Mouse (Mus musculus): Measurements from ENCODE around the gene D5Ertd579e.

D5Ertd579e gene

DNA sequence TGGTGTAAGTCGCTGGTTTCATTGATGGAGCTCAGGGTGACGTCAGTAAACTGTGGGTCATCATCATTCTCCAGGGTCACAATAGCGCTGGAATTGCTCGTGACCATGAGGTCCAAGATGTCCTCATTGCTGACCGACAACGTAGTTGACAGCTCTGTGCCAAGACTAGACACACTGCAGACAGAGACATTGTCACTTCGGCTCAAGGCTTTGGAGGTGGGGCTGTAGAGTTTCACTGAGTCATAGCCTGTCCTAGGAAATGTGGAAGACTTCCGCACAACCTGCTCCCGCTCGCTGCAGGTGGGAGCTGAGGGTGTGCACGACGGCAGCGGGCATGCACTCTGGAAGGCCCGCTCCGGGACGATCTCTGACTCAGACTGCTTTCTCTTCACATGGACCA is 124.5 kb downstream of the D5Ertd579e start:
- no peak for DNase-seq (ENCODE audit: extremely low spot score, low read depth, low spot score)

DNA sequence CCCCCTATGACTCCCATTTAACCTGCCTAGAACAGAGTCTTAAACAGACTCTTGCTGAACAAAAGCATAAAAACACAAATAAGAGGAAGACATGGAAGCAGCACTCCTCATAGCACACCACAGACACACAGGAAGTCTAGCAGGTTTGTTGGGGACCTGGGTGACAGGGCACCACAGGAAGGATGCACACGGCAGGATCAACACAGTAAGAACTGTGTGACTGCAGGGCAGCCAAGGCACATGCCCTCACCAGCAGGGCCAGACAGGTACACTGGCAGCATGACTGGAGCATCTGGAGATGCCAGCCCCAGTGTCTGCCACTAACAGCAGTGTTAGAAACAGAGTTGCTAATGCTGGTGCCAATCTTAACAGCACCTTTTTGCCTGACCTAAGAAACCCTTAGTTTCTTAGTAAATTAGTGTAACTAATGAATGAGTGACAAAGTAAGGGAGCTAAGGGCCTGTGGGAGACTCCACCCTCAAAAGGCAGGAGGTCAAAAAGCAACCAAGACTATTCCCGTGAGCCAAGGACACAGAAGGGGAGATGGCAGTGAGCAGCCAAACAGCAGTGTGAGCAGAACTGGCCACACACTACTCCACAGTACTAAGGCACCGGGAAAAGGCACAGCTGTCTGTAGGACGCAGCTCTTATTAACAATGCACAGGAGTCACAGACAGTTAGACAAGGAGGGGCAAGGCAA is 125.1 kb downstream of the D5Ertd579e start:
- no peak for DNase-seq (ENCODE audit: extremely low spot score, low read depth, low spot score)

DNA sequence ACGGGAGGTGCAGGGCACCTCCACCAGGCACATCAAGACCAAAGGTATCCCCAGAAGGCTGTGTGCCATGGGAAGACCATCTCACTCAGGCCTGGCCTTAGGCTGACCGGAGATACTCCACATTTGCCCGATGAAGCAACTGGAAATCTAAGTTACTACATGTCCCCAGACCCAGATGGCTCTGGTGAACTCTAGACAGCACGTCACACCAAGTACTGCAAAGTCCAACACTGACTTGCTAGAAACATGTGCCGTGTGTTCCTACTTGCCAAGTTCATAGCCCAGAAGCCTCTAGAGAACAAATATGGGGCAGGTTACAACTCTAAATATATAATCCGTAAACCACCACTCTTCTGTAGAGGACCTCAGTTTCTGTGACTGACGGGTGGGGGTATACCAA is 125.7 kb downstream of the D5Ertd579e start:
- DNase-seq (ENCODE audit: extremely low spot score, low read depth, low spot score) = no peak

DNA sequence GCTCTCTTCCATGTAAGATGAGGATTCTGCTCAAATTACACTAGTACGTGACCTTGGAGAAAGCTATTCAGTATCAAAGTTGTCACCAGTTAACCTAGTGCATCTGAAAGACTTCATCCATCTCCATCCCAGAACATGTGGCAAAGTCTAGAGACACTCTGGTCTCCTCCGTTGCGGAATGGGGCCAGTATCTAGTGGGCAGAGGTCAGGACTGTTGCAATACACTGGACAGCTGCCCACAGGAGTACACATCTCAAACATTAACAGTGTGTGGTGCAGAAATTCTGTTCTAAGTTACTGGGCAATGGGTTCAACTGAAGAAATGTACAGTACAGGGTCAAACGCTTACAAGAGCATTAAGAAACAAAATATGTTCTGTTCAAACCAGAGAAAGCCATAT is 127.7 kb downstream of the D5Ertd579e start:
- no peak for DNase-seq (ENCODE audit: extremely low spot score, low read depth, low spot score)

DNA sequence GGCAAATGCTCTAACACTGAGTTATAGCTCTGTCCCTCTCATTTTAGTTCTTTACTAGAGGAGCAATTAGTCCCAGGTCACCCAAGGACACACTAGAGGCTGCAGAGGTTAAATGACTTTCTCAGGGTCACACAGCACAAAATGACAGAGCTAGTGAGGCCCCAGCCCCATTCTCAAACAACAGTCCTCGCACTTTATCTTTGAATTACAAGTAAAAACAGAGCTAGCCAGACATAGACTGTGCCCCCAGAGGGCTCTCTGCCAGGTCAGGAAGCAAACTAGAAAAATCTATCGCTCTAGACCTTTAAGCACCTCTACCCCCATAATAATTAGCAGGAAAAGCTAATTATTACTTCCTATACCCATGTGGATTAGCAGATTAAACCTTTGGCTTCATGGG is 128.2 kb downstream of the D5Ertd579e start:
- no peak for DNase-seq (ENCODE audit: extremely low spot score, low read depth, low spot score)

DNA sequence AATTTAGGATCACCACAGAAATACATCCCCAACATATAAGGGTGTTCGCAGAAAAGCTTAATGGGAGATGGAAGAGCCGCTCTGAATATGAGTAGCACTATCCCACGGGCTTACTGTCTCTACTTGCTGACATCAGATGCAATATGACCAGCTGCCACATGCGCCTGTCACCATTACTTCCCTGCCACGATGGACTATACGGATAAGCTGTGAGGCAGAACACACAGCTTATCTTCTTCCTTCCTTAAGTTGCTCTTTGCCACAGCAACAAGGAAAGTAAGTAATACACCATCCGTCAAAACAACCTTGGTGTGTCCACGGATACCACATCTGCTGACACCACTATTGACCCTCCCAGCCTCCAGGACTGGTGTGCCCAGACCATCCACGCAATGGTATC is 131.3 kb downstream of the D5Ertd579e start:
- DNase-seq (ENCODE audit: extremely low spot score, low read depth, low spot score) = no peak

DNA sequence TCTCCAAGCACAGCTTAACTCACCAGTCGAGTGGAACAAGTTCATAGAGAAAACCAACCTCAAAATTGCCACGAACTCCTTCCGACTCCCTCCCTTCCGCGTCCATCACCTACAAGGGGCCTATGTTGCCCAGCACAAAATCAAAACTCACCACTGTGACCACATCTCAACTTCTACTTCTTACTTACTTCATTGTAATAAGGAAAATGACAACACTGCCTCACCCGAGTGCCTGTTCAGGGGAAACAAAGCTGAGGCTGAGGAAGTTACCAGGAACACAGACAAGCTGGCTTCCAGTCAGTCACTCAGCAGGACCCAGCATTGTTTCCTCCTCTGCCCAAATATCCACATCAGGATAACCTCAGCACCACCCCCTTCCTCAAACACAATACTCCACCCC is 132.1 kb downstream of the D5Ertd579e start:
- DNase-seq (ENCODE audit: extremely low spot score, low read depth, low spot score) = no peak

DNA sequence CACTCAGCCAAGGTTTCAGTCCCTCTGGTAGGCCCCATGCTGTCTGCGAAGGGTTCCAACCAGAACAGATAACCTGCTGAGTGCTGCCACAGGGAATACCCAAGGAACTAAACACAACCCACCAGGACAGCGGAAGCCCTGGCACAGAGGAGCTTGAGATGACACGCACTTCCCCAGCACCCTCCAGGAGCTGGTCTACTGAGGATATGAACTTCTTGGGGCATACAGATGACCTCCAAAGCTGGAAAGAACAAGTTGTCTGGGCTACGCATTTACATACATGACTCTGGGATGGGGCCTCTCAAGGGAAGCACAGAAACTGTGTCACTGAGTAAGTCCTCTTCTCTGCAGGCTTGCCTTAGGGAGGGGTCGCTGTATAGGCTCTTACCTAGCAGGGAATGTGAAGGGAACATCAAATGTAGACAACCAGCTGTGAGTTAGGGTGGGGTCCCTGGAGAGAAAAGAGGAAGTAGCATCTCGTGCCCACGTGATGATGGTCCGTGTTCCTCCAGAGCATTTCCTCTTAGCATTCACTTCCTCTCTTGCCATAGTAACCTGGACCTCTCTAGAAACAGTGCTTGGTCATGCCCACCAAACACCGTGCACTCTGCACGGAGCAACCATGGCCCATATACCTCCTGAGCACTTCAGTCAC is 132.9 kb downstream of the D5Ertd579e start:
- DNase-seq (ENCODE audit: extremely low spot score, low read depth, low spot score) = no peak

DNA sequence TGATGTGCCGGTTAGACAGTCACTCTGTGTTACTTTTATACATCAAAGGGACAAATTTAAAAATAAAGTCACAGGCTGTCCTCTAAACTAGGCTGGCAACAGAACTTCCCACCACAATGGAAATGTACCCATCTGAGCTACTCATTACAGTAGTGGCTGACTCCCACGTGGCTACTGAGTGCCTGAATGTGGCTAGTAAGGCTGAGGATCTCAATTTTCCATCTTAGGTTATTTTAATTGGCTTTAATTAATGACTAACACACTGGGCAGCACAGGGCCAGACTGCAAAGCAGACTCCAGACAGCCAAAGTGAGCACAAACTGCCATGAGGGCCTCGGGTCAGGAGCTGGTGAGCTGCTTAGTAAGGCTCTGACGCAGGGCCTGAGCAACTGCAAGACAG is 134.3 kb downstream of the D5Ertd579e start:
- DNase-seq (ENCODE audit: extremely low spot score, low read depth, low spot score) = no peak

DNA sequence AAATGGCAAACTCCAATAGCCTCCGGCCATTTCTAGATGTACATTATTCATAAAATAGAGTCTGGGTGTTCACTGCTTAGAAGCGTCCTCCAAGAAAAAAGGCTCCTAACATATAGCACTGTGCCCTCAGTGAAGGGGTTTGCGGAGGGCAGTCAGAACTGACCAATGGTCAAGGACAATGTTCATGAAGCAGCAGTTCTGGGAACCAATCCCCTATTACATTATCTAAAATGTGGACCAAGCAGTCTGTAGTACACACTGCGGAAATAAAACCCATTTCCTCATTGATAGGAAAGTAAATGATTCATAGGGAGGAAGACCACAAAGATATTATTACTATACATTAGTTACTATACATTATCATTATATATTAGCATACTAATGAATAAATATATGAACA is 135.3 kb downstream of the D5Ertd579e start:
- DNase-seq (ENCODE audit: extremely low spot score, low read depth, low spot score) = no peak

DNA sequence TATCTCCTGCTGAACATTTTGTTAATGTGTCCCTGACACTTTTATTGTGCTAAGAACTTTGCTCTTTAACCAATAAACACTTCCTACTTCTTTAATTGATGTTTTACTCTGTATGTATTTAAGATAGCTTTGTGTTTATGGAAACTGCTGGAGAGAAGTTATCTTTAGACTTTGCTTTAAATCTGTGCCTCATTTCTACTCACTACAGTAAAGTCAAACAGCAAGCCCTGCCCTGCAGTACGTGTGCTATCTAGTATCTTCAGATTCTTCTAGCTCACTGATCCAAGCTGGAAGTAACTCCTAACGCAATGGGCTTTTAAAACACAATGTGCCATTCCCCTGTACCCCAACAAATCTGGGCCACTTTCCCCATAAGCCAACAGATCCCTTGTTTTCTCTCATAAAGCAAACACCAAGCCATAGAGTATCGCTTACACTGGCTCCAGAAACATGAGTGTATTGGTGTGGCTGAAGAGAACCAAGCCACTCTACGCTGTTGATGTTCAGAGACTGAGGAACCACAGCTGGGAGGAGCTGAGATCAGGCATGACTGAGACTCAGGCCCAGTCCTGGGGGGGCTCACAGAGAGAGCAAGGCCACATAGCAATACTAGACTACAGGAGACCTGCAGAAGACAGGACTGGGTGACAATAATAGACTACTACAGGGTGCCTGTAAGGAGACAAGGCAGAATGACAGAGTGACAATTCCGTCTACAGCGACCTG is 136.2 kb downstream of the D5Ertd579e start:
- DNase-seq (ENCODE audit: extremely low spot score, low read depth, low spot score) = no peak

DNA sequence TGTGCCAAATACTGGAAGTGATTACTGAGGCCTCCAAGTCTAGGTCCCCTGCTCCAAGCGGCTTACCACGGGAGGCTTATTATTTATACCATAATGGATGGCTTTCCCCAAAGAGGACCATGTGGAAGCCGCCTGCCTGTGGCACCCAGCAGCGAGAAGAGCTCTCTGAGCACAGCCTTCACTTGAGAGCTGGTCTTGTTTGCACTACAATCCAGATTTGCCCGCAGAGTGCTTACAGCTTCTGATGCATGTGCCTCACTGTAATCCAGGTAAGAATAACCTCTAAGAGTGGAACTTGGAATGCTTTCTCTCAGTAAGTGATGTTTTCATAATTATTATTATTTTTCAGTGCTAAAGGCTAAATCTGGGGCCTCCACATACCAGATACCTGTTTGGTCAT is 136.7 kb downstream of the D5Ertd579e start:
- no peak for DNase-seq (ENCODE audit: extremely low spot score, low read depth, low spot score)

DNA sequence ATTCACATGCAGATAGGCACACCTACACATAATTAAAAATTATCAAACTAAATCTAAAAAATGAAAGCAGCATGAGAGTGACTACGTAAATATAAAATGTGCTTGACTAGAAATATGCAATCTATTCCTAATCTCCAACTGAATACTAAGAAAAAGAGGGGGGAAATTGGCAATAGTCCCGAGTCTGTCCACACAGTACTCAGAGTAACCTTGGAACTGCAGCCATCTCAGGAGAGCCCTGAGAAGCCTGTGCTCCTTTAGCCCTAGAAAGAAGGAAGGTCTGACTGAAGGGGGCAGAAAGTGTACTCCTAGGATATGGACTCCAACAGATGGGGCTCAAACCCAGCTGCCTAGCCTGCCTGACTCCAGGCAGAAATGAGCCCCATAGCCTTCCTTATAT is 137.3 kb downstream of the D5Ertd579e start:
- no peak for DNase-seq (ENCODE audit: extremely low spot score, low read depth, low spot score)

DNA sequence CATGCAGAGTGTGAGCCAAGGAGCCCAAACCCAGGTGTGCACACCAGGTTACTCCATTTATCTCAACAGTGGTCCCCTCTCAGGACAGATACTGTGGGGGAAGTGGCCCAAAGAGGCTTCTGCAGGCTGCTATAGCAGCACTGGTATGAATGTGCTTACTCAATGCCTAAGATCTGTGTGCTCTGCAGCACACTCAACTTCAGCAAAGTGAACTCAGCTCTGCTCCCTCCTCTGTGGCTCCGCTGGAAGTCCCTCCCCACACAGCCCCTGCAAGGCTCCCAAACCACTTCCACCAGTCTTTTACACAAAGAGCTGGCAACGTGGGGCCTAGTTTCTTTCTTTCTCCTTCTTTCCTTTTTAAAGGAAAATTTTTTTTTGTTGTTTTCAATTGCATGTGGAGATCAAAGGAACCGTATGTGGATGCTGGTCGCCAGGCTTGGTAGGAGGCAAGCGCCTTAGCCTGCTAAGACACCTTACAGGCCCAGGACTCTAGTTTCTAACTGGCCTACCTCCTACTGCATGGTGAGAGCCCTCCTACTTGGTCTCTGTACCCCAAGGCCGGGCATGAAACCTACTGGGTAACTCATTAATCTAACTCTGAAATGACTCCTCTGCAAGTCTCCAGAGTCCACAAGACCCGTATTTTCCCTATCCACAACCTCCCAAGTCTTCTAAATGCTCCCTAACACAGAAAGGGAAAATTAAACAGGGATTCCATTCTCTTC is 138.1 kb downstream of the D5Ertd579e start:
- DNase-seq (ENCODE audit: extremely low spot score, low read depth, low spot score) = no peak

DNA sequence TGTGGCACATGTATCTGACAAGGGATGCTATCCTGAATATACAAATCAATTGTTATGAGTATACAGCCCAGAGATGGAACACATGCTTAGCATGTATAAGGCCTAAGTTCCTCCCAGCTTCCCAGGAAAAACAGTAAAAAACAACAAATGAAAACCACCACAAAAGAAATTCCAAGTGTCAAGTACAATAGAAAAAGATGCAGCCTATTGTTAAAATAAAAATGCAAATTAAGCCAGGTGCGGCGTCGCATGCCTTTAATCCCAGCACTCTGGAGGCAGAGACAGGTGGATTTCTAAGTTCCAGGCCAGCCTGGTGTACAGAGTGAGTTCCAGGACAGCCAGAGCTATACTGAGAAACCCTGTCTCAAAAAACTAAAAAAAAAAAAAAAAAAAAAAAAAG is 138.9 kb downstream of the D5Ertd579e start:
- no peak for DNase-seq (ENCODE audit: extremely low spot score, low read depth, low spot score)

DNA sequence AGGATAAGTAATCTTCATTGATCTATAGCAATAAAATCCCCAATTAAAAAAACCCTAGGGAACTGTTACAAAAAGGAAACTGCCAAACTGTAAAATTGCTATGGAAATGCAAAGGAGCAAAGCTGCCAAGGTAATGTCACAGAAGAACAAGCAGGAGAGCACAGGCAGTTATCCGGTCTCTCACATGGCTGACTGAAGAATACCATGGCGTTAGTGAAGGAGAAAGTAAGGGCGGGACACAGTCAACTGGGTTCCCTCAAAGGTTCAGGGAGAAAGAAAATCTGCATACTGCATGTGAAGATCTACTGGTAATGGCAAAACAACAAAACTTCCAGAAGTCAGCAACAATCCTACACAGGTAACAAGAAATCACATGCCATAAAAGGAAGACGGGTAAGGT is 139.5 kb downstream of the D5Ertd579e start:
- DNase-seq (ENCODE audit: extremely low spot score, low read depth, low spot score) = no peak

DNA sequence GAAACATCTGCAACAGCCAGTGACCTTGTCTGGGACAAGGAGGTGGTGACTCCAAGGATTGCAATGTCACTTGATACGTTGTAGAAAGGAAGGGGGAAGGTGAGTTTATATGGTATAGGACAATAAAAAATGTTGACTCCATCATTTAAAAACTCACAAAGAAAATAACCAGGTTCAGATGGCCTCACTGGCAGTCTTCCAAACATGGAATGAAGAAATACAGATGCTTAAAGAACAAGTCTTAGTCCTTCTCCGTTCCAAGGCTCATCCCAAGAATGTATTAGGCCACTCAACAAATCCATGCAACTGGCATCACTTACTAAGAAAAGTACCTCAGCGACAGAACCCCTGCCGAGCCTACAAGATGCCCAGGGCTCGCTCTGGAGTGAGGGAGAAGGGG is 141.3 kb downstream of the D5Ertd579e start:
- DNase-seq (ENCODE audit: extremely low spot score, low read depth, low spot score) = no peak

DNA sequence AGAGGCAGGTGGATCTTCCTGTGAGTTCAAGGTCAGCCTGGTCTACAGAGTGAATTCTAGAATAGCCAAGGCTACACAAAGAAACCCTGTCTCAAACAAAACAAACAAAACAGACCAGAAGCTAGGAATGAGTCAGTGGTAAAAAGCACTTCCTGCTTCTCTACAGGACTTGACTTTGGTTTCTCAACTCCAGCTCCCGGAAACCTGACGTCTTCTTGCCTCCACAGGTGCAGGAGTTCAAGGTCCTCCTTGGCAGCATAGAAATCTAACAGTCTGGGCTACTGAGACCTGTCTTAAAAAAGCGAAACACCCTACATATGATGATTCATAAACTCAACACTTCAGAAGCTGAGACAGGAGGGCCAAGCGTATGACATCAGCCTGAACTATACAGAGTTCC is 141.9 kb downstream of the D5Ertd579e start:
- no peak for DNase-seq (ENCODE audit: extremely low spot score, low read depth, low spot score)

DNA sequence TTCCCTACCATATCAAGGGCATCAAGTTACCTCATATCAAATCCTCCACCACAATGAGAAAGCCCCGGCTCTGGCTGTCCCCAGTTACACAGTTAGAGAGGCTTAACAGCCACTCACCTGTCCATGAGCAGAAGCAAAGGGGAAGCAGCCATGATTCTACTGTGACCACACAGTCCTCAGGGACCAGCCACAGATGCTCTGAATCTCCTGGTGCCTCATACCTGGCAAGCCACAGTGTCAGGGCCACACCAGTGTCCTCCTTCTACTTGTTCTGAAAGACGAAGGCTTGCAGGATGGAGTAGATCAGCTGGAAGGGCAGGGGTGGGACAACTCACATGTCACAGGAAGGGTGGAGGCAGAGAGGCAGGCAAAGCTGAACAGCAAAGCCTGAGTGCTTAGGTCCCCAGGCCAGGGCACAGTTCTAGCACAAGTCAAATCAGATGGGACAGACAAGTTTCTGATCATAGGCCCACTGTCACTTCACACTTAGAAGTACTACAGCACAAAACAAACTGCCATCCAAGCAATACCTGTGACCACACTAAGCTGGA is 142.7 kb downstream of the D5Ertd579e start:
- DNase-seq (ENCODE audit: extremely low spot score, low read depth, low spot score) = no peak

DNA sequence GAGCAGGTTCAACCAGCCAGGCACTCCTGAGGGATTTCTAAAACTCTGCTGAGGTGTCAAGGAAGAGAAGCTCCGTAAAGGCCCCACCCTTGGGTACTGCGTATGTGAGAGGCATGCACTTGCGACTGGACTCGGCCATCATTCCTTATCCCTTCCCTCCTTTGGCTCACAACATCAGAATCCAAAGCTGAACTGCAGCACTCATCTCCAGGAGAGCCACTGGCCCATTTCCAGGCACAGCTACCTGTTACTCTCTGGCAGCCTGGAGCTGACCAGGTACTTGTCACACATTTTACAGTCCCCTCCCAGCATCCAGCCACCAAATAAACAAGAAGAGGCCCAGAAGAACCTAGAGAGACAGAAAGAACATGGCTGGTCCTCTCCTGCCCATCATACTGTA is 143.4 kb downstream of the D5Ertd579e start:
- DNase-seq (ENCODE audit: extremely low spot score, low read depth, low spot score) = no peak
